Mouse (Mus musculus): Measurements from ENCODE around the gene Mrpl35. TPM values are rescaled to one million over a fixed set of nuclear protein-coding genes. Genes with fewer than 3 reads are reported as not detected.
A peak's percentile ranks its signal among the peaks of the same experiment; 100 is the strongest.
"Not testable (repeated sequence)": the region's sequence is repeated elsewhere in the genome, so short reads cannot be mapped to it uniquely, and the experiment has no call there.

Gene Mrpl35
- 28.4 and 29.9 TPM in 2 replicates for polyA plus RNA-seq (2011; ENCODE audit: insufficient read depth, insufficient read length, low replicate concordance, missing spikeins)

DNA sequence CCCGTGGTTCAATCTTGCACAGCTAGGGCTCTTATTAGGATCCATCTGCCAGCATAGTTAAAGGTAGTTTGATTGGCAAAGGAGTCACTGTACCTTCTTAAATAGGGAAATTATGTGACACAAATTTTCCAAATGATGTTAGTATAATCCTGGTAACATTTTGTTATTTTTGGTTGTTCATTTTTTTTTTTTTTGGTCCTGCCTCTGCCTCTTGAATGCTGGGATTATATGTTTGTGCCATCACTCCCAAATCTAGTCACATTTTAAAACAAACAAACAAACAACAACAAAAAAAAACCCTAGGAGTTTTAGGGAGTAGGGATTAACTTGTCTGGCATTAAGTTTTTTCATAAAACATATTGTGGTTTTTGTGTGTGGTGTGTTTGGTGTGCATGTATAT lies at the start of gene Mrpl35:
Gene Mrpl35 (minus strand): TSS at position 101 of the 400 bp plus-strand sequence.
- Histone ChIP-seq H3K27ac (ENCODE audit: control insufficient read depth, insufficient read depth, low read depth, low read length, poor library complexity) (no peak within 1 kb of the TSS), H3K4me3 (replicated peaks; ENCODE audit: control insufficient read depth, low read depth, low read length) (no peak within 1 kb of the TSS), H3K4me1 (ENCODE audit: control insufficient read depth, insufficient read depth, low read length) (no peaks in the 10 kb centered on the region; the same call in 1 of the 2 replicates)
- WGBS, result 39% methylated on average over 1 of the region's 1 CpGs
- TF ChIP-seq POLR2A (IDR thresholded peaks at IDR 0.05; ENCODE audit: borderline replicate concordance, control insufficient read depth, low read depth, low read length) (no peak), CTCF (IDR thresholded peaks at IDR 0.05; ENCODE audit: control insufficient read depth, insufficient read depth, low read length) (no peak)

DNA sequence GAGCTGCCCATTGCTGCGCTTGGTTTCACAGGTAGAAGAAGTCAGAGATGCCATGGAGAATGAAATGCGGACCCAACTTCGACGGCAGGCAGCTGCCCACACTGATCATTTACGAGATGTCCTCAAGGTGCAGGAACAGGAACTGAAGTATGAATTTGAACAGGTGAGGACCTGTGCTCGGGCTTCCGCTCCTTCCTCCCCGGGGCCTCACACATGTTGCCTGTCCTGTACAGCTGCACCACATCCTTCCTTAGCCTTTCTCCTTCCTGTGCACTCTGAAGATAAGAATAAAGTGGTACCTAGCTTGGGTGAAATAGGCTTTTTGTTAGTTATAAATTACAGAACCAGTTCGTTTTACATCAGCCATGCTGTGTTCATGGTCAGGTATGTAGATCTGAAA lies 44.6 kb upstream of the Mrpl35 start:
- Histone ChIP-seq H3K4me1 (ENCODE audit: control insufficient read depth, insufficient read depth, low read length) (no peaks in the 10 kb centered on the region), H3K4me3 (replicated peaks; ENCODE audit: control insufficient read depth, low read depth, low read length) (no peak overlapping the region), H3K27ac (ENCODE audit: control insufficient read depth, insufficient read depth, low read depth, low read length, poor library complexity) (no peak overlapping the region)
- 55% methylated on average over 9 of the region's 9 CpGs for WGBS
- TF ChIP-seq POLR2A (IDR thresholded peaks at IDR 0.05; ENCODE audit: borderline replicate concordance, control insufficient read depth, low read depth, low read length) (no peak), CTCF (IDR thresholded peaks at IDR 0.05; ENCODE audit: control insufficient read depth, insufficient read depth, low read length) (no peak)

DNA sequence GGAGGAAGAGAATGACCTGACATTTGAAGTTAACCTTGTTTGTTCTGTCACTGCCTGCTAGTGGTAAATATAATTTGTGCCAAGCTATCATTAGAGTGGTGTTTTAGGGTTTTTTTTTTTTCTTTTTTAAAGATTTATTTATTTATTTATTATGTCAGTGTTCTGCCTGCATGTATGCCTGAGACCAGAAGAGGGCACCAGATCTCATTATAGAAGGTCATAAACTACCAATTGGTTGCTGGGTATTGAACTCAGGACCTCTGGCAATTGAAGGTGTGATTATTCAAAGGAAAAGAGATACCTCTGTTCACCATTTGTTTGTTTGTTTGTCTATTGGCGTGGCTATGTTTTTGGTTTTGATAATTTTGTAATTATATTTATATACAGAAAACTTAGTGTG lies 42.0 kb upstream of the Mrpl35 start:
- Histone ChIP-seq H3K4me1 (ENCODE audit: control insufficient read depth, insufficient read depth, low read length) (no peaks in the 10 kb centered on the region), H3K4me3 (replicated peaks; ENCODE audit: control insufficient read depth, low read depth, low read length) (no peak overlapping the region), H3K27ac (ENCODE audit: control insufficient read depth, insufficient read depth, low read depth, low read length, poor library complexity) (no peak overlapping the region)
- TF ChIP-seq POLR2A (IDR thresholded peaks at IDR 0.05; ENCODE audit: borderline replicate concordance, control insufficient read depth, low read depth, low read length), result no peak
- TF ChIP-seq CTCF (IDR thresholded peaks at IDR 0.05; ENCODE audit: control insufficient read depth, insufficient read depth, low read length), result no peak
- WGBS, result 79% methylated on average over 1 of the region's 1 CpGs

DNA sequence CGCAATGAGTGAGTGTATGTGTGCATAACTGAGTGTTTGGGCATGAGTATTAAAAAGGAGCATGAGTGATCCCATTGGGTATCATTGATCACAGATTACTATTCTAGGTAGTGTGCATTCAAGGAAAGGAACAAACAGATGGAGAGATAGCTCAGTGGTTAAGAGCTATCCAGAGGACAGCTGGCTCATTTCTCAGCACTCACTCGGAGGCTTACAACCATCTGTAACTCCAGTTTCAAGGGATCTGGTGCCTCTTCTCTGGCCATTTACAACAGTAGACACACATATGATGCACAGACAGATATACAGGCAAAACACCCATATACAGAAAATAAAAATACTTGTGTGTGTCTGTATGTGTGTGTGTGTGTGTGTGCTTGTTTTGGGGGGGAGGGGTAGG lies 41.0 kb upstream of the Mrpl35 start:
- 92% methylated on average over 2 of the region's 2 CpGs for WGBS
- H3K4me3 ChIP-seq (replicated peaks; ENCODE audit: control insufficient read depth, low read depth, low read length), result no peak overlapping the region
- no peaks in the 10 kb centered on the region for H3K4me1 ChIP-seq (ENCODE audit: control insufficient read depth, insufficient read depth, low read length)
- TF ChIP-seq POLR2A (IDR thresholded peaks at IDR 0.05; ENCODE audit: borderline replicate concordance, control insufficient read depth, low read depth, low read length) (no peak), CTCF (IDR thresholded peaks at IDR 0.05; ENCODE audit: control insufficient read depth, insufficient read depth, low read length) (no peak)
- H3K27ac ChIP-seq (ENCODE audit: control insufficient read depth, insufficient read depth, low read depth, low read length, poor library complexity), result no peak overlapping the region

DNA sequence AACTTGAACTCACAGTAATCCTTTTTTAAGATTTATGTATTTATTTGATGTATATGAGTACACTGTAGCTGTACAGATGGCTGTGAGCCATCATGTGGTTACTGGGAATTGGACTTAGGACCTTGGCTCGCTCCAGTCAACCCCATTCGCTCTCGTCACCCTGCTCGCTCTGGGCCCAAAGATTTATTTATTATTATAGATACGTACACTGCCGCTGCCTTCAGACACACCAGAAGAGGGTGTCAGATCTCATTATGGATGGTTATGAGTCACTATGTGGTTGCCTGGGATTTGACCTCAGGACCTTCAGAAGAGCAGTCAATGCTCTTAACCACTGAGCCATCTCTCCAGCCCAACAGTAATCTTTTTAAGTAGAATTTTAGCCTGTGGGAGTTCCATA lies 20.1 kb upstream of the Mrpl35 start:
- 92% methylated on average over 6 of the region's 6 CpGs for WGBS
- not testable (repeated sequence) for H3K4me1 ChIP-seq (ENCODE audit: control insufficient read depth, insufficient read depth, low read length); H3K27ac ChIP-seq (ENCODE audit: control insufficient read depth, insufficient read depth, low read depth, low read length, poor library complexity); H3K4me3 ChIP-seq (replicated peaks; ENCODE audit: control insufficient read depth, low read depth, low read length)

DNA sequence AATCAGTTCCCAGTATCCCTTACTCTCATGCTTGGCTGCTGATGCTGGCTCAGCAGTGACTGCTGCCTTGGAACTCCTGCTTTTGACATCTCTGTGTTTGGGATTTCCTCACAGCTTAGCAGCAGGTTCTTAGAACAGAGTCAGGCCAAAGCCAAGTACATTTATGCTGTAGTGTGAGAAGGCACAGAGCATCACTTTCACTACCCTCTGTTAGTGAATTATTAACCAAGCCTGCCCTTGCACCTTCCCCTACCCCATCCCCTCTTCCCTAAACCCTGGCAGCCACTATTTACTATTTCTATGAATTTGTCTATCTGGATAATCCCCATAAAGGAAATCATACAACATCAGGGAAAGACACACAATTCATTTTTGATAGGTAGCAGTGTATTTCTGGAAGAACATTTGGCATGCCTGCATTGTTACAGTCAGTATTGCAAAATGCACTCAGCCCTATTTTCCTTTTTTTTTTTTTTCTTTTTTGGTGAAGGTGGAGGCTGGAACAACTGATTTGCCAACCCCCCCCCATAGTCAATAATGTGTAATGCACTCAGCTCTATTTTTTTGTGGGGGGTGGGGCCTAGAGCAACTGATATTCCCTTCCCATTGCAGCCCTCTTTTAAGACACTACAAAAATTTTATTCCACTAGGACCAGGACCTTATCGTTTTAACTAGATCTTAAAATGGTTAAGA lies 14.0 kb upstream of the Mrpl35 start:
- Histone ChIP-seq H3K4me3 (replicated peaks; ENCODE audit: control insufficient read depth, low read depth, low read length) (no peak overlapping the region), H3K27ac (ENCODE audit: control insufficient read depth, insufficient read depth, low read depth, low read length, poor library complexity) (no peak overlapping the region), H3K4me1 (ENCODE audit: control insufficient read depth, insufficient read depth, low read length) (no peaks in the 10 kb centered on the region)
- TF ChIP-seq CTCF (IDR thresholded peaks at IDR 0.05; ENCODE audit: control insufficient read depth, insufficient read depth, low read length), result no peak
- TF ChIP-seq POLR2A (IDR thresholded peaks at IDR 0.05; ENCODE audit: borderline replicate concordance, control insufficient read depth, low read depth, low read length), result no peak
- 93% methylated on average over 1 of the region's 1 CpGs for WGBS

DNA sequence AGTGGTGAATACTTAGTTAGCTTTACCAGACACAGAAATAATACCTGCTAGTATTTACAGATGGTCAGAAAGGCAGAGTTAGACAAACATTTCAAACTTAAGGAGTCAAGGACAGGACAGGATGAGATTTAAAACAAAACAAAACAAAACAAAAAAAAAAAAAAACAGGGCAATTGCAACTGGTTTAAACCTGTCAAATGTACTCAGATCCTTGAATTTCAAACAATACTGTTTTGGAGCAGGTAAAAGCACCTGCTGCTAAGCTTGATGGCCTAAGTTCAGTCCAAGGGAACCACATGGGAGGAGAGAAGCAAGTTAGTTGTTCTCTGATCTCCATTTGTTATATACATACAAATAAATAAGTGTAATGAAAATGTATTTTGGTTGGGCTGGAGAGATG lies 13.0 kb upstream of the Mrpl35 start:
- Histone ChIP-seq H3K4me3 (replicated peaks; ENCODE audit: control insufficient read depth, low read depth, low read length) (no peak overlapping the region), H3K4me1 (ENCODE audit: control insufficient read depth, insufficient read depth, low read length) (no peaks in the 10 kb centered on the region), H3K27ac (ENCODE audit: control insufficient read depth, insufficient read depth, low read depth, low read length, poor library complexity) (no peak overlapping the region)
- TF ChIP-seq POLR2A (IDR thresholded peaks at IDR 0.05; ENCODE audit: borderline replicate concordance, control insufficient read depth, low read depth, low read length) (no peak), CTCF (IDR thresholded peaks at IDR 0.05; ENCODE audit: control insufficient read depth, insufficient read depth, low read length) (no peak)

DNA sequence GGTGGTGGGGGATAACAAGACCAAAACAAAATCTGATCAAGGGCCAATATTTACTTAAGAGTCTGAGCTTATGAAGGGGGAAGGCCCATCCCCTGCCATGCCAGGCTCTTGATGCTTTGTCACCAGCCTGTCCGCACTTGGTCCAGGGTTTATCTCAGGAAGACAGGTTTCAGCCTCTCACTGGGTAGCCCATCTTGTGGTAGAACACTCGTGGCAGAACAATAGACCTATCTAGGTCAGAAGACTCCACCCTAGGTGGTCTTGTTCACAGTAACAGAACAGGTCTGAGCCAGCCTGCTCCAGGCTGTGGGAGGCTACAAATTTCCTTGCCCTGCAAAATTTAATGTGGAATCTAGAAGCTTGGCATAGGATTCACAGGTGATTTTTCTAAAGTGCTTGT lies 10.0 kb upstream of the Mrpl35 start:
- WGBS, result 58% methylated on average over 2 of the region's 2 CpGs
- Histone ChIP-seq H3K4me1 (ENCODE audit: control insufficient read depth, insufficient read depth, low read length) (no peaks in the 10 kb centered on the region), H3K27ac (ENCODE audit: control insufficient read depth, insufficient read depth, low read depth, low read length, poor library complexity) (no peak overlapping the region), H3K4me3 (replicated peaks; ENCODE audit: control insufficient read depth, low read depth, low read length) (no peak overlapping the region)
- TF ChIP-seq POLR2A (IDR thresholded peaks at IDR 0.05; ENCODE audit: borderline replicate concordance, control insufficient read depth, low read depth, low read length) (no peak), CTCF (IDR thresholded peaks at IDR 0.05; ENCODE audit: control insufficient read depth, insufficient read depth, low read length) (no peak)

DNA sequence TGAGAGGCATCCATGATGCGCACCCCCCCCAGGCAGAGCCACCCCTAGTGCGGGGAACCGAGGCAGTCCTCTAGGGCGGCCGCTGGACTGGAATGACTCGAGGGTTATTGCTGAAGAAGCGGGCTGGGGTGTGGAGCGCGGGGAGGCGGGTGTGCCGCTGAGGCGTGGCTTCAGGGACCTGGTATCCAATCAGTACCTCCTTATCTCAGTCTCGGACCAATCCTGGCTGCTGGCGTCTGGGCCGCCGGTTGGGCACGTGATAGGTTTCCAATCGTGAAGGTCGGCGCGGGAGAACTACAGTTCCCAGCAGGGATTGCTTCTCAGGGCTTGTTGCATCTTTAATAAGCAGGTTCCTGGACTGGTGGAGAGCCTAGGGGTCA lies 4.8 kb upstream of the Mrpl35 start:
- TF ChIP-seq CTCF (IDR thresholded peaks at IDR 0.05; ENCODE audit: control insufficient read depth, insufficient read depth, low read length), result no peak
- Histone ChIP-seq H3K27ac (ENCODE audit: control insufficient read depth, insufficient read depth, low read depth, low read length, poor library complexity) (peak overlapping the region; percentile 94), H3K4me3 (replicated peaks; ENCODE audit: control insufficient read depth, low read depth, low read length) (peak overlapping the region; percentile 92), H3K4me1 (ENCODE audit: control insufficient read depth, insufficient read depth, low read length) (no peaks in the 10 kb centered on the region)
- under 1% methylated on average over 21 of the region's 21 CpGs for WGBS
